Mouse (Mus musculus) naive thymus-derived CD4-positive, alpha-beta T cell, adult 2 months (primary cell): Measurements from ENCODE around the gene Ano8.
A peak's percentile ranks its signal among the peaks of the same experiment; 100 is the strongest.

Experiments used
- DNase-seq: peaks from one replicate; pipeline ENCODE4 v3.0.0-alpha.2; 2011; ENCODE audit warnings: low read depth

Ano8 gene

GRCm38 (mm10) chr8:71470913-71471255, 14.9 kb downstream of the Ano8 start:
- DNase-seq, result no peak

- peak; percentile 17 for DNase-seq
Measured at GRCm38 (mm10) chr8:71470146-71470912, 15.4 kb downstream of the Ano8 start.

- peak; percentile 69 for DNase-seq
Measured at GRCm38 (mm10) chr8:71469411-71469810, 16.4 kb downstream of the Ano8 start.

- DNase-seq, result peak; percentile 98
Measured at GRCm38 (mm10) chr8:71468916-71469315, 16.8 kb downstream of the Ano8 start, which contains the start of gene Dda1. Dda1 (plus strand) TSS chr8:71469199.

GRCm38 (mm10) chr8:71468001-71468400, 17.8 kb downstream of the Ano8 start:
- DNase-seq, result no peak

- no peak for DNase-seq
Measured at GRCm38 (mm10) chr8:71467201-71467600, 18.6 kb downstream of the Ano8 start.

- DNase-seq, result no peak
Measured at GRCm38 (mm10) chr8:71466198-71466597, 19.6 kb downstream of the Ano8 start.

- no peak for DNase-seq
Measured at GRCm38 (mm10) chr8:71465733-71466132, 20.0 kb downstream of the Ano8 start.

GRCm38 (mm10) chr8:71464513-71465500, 21.0 kb downstream of the Ano8 start, which contains the start of gene Mrpl34:
Mrpl34 (plus strand) TSS chr8:71464959.
- peak; percentile 100 for DNase-seq

- DNase-seq, result peak; percentile 96
Measured at GRCm38 (mm10) chr8:71463188-71464033, 22.4 kb downstream of the Ano8 start, which contains the start of gene Abhd8. Abhd8 (minus strand) TSS chr8:71463655.

- DNase-seq, result peak; percentile 96
Measured at GRCm38 (mm10) chr8:71462786-71463185, 23.0 kb downstream of the Ano8 start.

- DNase-seq, result no peak
Measured at GRCm38 (mm10) chr8:71462191-71462590, 23.6 kb downstream of the Ano8 start.

GRCm38 (mm10) chr8:71461152-71461840, 24.5 kb downstream of the Ano8 start:
- no peak for DNase-seq

- no peak for DNase-seq
Measured at GRCm38 (mm10) chr8:71460716-71461115, 25.0 kb downstream of the Ano8 start.

- DNase-seq, result no peak
Measured at GRCm38 (mm10) chr8:71457659-71458270, 28.0 kb downstream of the Ano8 start.

GRCm38 (mm10) chr8:71456906-71457305, 28.9 kb downstream of the Ano8 start:
- no peak for DNase-seq

GRCm38 (mm10) chr8:71454668-71455067, 31.1 kb downstream of the Ano8 start:
- no peak for DNase-seq

- DNase-seq, result no peak
Measured at GRCm38 (mm10) chr8:71452669-71453068, 33.1 kb downstream of the Ano8 start.

GRCm38 (mm10) chr8:71451777-71452176, 34.0 kb downstream of the Ano8 start:
- no peak for DNase-seq

GRCm38 (mm10) chr8:71451337-71451736, 34.4 kb downstream of the Ano8 start:
- DNase-seq, result no peak

GRCm38 (mm10) chr8:71445096-71445495, 40.7 kb downstream of the Ano8 start:
- no peak for DNase-seq
